Mouse (Mus musculus): ENCODE data around the gene Prdm8. TPM values are rescaled to one million over a fixed set of nuclear protein-coding genes. Genes with fewer than 3 reads are reported as not detected.

Gene Prdm8
- total RNA-seq, 1 experiment from 2014 or later = 0.19 TPM

DNA sequence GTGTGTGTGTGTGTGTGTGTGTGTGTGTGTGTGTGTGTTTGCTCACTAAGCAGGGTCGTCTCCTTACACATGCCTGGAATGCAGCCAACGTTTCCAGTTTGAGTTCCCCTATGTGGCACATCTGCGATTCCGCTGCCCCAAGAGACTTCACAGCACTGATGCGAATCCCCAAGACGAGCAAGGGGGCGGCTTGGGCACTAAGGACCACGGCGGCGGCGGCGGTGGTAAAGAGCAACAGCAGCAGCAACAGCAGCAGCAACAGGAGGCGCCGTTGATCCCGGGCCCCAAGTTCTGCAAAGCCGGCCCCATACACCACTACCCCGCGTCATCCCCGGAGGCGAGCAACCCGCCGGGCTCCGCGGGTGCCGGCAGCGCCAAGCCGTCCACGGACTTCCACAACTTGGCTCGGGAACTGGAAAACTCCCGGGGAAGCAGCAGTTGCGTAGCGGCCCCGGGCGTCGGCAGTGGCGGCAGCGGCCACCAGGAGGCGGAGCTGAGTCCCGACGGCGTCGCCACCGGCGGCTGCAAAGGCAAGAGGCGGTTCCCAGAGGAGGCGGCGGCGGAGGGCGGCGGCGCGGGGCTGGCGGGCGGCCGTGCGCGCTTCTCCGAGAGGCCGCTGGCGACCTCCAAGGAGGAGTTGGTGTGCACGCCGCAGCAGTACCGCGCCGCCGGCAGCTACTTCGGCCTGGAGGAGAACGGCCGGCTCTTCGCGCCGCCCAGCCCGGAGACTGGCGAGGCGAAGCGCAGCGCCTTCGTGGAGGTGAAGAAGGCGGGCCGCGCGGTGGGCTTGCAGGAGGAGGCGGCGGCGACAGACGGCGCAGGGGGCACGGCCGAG is 18.2 kb downstream of the Prdm8 start:
- peak; percentile 91 for DNase-seq

DNA sequence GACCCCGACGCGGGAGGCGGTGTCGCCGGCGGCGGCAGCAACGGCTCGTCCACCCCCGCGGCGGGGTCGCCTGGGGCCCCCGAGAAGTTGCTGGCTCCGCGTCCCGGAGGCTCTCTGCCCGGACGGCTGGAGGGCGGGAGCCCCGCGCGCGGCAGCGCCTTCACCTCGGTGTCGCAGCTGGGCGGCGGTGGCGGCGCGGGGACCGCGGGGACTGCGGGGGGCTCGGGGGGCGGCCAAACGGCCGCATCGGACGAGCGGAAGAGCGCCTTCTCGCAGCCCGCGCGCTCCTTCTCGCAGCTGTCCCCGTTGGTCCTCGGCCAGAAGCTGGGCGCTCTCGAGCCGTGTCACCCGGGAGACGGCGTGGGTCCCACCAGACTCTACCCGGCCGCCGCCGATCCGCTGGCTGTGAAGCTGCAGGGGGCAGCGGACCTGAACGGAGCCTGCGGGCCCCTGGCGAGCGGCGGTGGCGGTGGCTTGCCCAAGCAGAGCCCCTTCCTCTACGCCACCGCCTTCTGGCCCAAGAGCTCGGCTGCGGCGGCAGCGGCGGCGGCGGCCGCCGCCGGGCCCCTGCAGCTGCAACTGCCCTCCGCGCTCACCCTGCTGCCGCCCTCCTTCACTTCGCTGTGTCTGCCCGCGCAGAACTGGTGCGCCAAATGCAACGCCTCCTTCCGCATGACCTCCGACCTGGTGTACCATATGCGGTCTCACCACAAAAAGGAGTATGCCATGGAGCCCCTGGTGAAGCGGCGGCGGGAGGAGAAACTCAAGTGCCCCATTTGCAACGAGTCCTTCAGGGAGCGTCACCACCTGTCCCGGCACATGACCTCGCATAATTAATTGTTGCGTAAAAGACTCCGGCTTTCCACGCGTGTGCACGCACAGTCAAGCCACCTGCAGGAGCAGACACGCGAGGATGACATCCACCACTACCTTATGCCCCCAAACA is 19.1 kb downstream of the Prdm8 start:
- peak; percentile 37 for DNase-seq

DNA sequence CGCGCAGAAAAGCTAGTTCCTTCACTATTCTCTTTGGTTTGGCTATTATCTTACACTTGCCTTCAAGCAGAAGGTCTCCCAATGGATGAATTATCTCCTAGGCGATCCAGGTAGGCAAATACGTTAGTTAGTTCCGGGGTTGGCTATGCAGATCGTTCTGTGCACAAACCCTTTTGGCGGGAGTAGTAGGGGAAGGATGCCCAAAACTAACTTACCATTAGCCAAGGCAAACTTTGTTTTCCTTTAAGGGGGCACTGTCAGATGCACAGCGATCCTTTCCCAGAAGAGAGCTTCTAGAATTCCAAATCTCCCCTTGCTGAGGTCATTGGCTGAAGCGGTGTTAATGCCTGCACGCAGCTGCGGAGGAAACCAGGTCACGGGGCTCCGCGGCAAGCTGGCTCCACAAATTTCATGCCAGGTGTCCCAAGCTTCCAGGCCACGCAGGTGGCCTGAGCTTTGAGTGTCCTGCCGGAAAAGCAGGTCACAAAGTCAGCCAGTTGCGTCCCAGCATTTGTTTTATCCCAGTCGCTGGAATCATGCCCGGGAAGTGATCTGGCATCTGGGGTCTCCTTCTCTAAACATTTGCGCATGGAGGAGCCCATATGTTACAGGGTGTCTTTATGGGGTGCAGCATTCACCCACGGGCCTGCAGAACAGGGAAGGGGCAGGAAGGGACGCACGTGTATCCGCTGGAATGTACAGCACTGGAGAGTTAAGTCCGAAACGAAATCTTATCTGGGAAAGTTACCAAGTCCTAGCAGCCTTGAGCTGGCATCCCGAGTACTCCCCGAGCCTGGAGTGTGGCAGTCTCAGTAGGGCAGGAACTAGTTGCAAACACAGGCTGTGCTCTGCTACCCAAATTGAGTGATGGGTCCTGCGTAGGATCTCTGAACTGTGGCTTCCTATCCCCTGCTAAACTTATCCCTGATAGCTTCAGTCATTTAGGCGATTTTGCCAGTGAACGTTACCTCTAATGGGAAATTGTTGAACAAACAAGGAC is 22.5 kb downstream of the Prdm8 start:
- no peak for DNase-seq

DNA sequence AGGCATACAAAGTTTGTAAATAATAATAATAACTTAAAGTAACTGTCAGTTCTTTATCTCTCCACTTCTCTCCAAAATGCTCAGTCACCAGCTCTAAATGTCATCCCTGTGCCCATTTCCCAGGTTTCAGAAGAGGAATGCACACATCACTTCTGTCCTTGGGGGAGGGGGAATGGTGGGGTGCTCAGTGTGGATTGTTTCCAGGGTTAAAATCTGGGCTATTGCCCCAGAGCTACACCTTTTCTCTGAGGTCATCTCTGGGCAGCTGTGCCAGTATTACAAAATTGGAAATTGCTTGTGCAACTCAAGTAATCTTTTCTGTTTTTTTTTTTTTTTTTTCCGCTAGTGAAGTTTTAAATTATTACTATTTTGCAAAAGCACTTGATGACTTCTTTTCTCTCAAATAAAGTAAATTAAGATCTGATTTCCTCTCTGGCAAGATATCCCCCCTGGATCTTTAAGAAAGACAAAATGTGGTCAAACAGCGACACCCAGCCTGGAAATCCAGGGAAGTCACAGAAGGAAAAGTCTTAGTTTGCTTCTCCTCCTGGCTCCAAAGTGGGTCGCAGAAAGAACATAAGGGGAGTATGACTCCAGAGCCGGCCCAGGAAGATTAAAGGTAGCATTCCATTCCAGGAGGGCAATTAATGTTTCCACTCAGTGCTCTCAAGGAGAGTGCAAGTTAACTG is 25.4 kb downstream of the Prdm8 start:
- DNase-seq = no peak

DNA sequence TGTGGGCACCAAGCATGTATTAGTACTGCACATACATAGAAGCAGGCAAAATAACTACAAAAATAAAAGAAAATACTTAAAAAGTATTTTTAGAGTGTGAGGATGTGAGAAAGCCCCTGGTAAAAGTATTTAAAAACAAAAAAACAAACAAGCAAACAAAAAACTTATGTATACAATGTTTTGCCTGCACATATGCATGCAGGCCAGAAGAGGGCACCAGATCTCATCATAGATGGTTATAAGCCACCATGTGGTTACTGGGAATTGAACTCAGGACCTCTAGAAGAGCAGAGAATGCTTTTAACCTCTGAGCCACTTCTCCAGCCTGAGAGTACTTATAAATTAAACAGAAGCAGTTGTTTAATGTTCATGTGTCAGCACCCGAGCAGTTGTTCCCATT is 28.0 kb downstream of the Prdm8 start:
- DNase-seq = no peak

DNA sequence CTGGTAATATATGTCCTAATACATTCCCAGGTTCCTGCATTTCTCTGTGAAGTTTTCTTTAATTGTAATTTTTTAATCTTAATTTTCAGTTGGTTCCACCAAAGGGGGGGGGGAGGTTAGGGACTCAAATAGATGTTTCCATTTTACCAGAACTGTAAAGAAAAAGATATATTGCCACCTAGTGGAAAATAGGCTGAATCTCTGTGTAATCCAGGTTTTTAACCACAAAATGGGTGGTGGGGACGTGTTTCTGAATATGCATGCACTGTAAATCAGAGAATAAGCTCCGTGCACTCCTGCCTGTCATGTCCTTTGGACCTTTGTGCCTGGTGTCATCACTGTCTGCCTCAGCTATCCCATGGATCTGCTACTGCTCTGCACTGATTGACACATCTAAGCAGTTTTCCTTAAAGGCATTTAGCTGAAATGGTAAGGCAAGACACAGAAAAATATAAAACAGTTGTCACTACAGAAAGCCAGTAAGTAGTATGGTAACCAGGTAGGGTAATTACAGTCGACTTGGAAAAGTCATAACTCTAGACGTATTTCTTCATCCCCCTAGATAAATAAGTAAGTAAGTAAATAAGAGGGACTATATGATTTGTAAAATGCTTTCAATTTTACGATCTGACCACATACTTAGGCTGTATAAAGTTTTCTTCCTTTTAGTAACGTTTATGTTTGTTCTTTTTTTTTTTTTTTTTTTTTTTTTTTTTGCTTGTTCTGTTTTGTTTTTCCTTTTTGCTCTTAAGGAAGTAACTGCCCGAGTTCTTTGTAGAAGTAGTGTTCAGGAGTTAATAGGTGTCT is 31.6 kb downstream of the Prdm8 start:
- DNase-seq = no peak

DNA sequence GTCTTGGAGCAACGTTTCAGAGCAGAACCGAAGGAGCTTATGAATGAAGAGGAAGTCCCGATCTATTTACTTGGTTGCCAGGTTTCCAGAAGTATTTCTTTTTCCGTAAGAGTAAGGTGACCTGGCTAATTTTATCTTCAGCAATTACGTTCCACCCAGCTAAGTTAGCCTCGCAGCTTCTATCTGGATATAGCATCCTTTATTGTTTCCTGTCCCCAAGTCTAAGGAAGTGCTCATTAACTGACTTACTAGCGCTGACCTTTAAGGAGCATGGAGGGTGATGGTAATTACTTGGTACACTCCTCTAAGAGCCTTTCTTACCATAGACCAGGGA is 32.2 kb downstream of the Prdm8 start:
- no peak for DNase-seq

DNA sequence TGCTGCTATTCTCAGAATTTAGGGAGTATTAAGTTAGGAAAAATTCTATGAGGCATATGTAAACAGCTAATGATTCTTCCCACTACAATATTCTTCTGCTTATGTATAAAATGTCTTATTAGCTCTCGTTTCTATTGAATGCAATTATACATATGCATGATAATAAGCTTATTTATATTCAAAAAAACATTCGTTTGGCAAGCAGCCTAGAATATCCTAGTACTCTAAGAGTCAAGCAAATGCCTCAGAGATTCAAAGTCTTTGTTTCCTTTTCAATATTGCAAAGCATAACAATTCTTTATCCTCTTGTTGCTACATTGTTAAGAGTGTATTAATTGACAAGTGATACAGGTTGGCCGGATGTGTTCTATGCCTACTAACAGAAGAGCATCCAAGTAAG is 34.6 kb downstream of the Prdm8 start:
- DNase-seq = no peak

DNA sequence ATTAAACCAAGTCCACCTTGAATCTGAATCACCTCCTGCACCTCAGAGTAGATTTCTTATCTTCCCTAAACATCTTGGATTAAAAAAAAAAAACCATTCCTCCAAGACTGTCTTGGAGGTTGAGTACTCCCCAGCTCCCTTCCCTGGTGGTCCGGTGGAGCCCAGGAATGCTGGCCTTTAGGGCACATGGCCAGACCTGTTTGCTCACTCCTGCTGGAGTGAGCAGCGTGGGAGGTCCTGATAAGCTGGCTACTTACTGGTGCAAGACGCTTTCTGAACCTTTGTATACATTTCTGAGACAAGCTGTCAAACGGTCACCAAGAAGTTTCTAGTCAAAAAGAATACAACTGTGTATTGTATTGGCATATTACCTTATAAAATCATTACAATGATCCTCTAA is 36.0 kb downstream of the Prdm8 start:
- DNase-seq = no peak

DNA sequence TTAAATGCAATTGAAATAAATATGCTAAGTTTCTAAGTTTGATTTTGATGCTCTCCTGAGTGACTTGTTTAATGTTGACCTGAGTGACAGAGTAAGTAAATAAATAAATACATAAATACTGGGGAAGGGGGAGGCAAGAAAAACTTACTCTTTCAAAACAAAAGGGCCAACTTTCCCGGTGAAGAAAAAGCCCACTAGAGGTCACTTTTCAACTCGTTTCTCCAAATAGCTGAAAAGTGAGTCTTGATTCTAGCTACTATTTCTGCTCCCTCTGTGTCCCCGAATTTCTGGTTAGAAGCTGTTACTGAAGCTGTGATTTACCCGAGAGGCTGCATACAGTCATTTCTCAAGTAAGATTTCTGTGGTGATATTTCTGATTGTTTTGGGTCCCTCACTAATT is 45.5 kb downstream of the Prdm8 start:
- DNase-seq = no peak

DNA sequence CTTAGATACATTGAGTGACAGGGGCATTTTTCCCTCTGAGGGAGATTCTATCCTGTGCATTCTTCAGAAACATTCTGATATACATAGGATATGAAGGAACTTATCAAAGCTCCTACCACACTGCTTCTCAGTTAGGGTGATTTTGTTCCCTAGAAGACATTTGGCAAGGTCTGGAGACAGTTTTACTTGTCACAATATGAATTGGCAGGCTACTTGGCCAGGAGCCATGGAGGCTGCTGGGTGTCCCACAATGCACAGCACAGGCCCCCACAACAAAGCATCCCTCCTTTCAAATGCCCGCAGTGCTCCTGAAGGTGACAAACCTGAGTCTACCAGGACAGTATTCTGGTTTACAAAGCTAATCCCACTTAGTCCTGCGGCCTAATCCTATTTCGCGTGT is 55.0 kb downstream of the Prdm8 start:
- DNase-seq = no peak

DNA sequence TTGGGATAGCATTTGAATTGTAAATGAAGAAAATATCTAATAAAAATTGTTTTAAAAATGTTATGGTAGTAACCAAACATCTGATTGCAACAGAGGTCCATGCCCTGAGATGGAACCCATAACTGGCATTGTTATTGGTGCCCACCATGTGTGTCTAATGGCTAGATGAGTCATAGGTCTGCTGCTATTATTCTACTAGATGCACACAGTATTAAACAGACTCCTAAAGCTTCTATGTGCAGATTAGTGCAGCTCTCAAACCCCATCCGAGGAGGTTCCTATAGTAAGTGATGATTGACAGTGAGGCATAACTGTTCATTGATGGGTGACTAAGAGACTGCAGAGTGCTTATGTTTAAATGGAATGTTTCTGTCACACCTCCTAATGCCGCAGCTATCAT is 59.7 kb downstream of the Prdm8 start:
- DNase-seq = no peak

DNA sequence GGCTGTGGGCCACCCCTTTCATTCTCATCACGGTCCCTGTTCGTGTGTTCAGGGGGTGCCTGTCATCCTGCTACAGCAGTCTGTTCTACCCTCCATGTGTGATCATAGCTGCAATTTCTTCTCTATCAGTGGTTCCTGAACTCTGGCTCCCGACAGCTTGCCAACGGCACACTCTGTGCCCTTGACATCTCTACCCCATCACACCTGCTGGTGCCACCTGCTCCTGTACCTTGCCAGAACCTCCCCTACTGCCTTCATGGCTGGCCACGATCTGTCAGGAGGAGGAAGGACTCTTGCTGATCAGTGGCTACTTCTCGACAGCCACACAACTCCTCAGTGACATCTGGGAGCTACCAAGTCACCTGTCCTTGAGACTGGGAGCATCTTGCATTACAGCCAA is 62.5 kb downstream of the Prdm8 start:
- DNase-seq = no peak

DNA sequence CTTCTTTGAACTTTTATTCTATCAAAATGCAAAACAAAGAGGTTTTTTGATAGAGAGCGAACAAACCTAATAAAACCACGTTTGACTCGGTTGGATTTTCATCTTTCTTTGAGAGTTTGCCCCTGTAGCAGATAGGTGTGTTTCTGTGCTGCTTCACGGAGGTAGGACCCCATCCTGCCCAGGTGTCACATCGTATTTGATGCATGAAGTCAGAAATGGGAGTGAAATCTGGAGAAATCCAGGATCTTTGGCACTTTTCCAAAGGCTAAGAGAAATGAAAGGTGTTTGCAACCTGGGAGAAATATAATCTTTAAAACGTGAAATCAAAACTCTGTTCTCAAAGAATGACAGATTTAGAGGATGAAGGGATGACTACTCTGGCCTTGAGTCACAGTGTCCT is 71.5 kb downstream of the Prdm8 start:
- no peak for DNase-seq

Other genes with a start within 250 kb of the Prdm8 start
- gene Antxr2, start 136.2 kb upstream of the Prdm8 start, total RNA-seq (2021) = 23.9 and 32.8 TPM in 2 replicates
- gene Fgf5, start 87.0 kb downstream of the Prdm8 start, total RNA-seq (2021) = not detected in 2 replicates
- not detected in 2 replicates for gene Cfap299, start 162.1 kb downstream of the Prdm8 start, total RNA-seq (2021)

Measured in adrenal gland, postnatal 14 days (tissue).